Comparison of ENCODE assay signal across 8 mouse cellular contexts in the genomic region with DNA sequence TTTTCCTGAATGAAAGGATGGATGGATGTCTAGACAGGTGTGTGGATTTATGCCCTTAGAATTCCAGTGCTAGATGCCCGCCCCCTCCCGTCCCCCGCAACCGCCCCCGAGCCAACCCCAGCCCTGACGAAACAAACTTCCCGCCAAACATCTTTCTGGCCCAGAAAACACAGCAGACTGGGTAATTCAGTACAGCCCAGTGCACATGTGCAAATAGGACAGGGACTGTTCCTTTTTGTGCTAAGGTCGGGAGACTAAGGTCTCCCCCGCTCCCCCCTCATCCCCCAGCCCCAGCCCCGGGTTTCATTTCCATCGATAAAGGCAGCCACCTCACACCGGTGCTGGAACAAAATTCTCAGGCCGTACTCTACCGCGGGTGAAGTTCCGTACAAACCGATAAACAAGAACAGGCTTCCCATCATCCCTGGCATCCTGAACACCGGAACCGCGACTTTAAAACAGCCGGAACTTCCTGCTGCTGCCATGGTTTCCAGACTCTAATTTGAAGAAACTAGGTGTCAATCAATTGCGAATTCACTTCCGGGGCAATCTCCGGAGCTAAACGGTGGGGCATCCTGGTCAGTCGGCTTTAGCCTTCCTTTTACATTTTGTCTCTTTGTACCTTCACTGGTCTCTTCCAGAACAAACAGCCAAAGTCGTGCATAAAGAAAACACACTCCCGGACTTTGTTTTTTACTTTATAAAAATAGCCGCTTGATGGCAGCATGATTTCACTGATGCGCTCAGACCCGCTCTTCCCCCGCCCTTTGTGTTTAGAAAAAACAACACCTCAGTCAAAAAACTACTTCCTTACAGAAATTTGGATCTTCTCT. TPM values are rescaled to one million over a fixed set of nuclear protein-coding genes. Genes with fewer than 3 reads are reported as not detected.
DNase-seq lines count a peak whose midpoint lies in the region; ATAC-seq and TF ChIP-seq lines count a peak whose summit lies in the region.

No protein-coding gene starts in this region.

- H3K4me3 ChIP-seq in hindbrain, embryonic 10.5 days: peak overlapping the region; percentile 67
- H3K4me3 ChIP-seq in lung, postnatal 0 days (ENCODE audit: low read depth, low read length): peak overlapping the region; percentile 57

- DNase-seq in Muller cell, postnatal 12 days (ENCODE audit: inconsistent ontology term): peak; percentile 73
- DNase-seq in cerebellum, adult 9-10 months: peak; percentile 93
- peak; percentile 82 for DNase-seq in hindbrain, embryonic 10.5 days (ENCODE audit: low spot score)
- peak; percentile 85 for DNase-seq in layer of hippocampus, adult 9-11 months
- DNase-seq in lung, postnatal 0 days (ENCODE audit: low spot score): peak; percentile 95
- peak; percentile 73 for DNase-seq in ovary, postnatal 36 days (ENCODE audit: low spot score)
- DNase-seq in thymus, postnatal 25 days: peak; percentile 63

- H3K4me1 ChIP-seq in hindbrain, embryonic 10.5 days (replicated peaks): peaks cover 6% of the 10 kb centered on the region
- no peaks in the 10 kb centered on the region; the same call in 1 of the 2 replicates for H3K4me1 ChIP-seq in lung, postnatal 0 days (ENCODE audit: insufficient read depth, low read depth, low read length)

- TF ChIP-seq CTCF in lung, postnatal 0 days (IDR thresholded peaks at IDR 0.05): peak; percentile 63

- peaks cover 35% of the 10 kb centered on the region for H3K36me3 ChIP-seq in hindbrain, embryonic 10.5 days
- peaks cover 14% of the 10 kb centered on the region; the same call in 1 of the 2 replicates for H3K36me3 ChIP-seq in lung, postnatal 0 days (ENCODE audit: insufficient read depth, low read length)

- H3K27ac ChIP-seq in hindbrain, embryonic 10.5 days: peak overlapping the region; percentile 83
- no peak overlapping the region; the same call in 1 of the 2 replicates for H3K27ac ChIP-seq in lung, postnatal 0 days (ENCODE audit: low read length)

- peak; percentile 75 for TF ChIP-seq EP300 in lung, postnatal 0 days (IDR thresholded peaks at IDR 0.05)

- ATAC-seq in frontal cortex, adult (ENCODE audit: low TSS enrichment): peak; percentile 100
- peak; percentile 96 for ATAC-seq in lung, postnatal 0 days

- 0 out of 2 replicates have a peak overlapping the region, but pooled peaks have one; percentile 19 for H3K9ac ChIP-seq in lung, postnatal 0 days (replicated peaks; ENCODE audit: low read depth)

- H3K4me2 ChIP-seq in lung, postnatal 0 days (replicated peaks; ENCODE audit: low read depth, low read length): peak overlapping the region; percentile 57

- WGBS in hindbrain, embryonic 10.5 days: under 1% methylated on average over 32 of the region's 32 CpGs
- WGBS in lung, postnatal 0 days: 2% methylated on average over 31 of the region's 32 CpGs

- no peaks in the 10 kb centered on the region for H3K9me3 ChIP-seq in hindbrain, embryonic 10.5 days
- no peaks in the 10 kb centered on the region for H3K9me3 ChIP-seq in lung, postnatal 0 days (ENCODE audit: low read length)

- no peaks in the 10 kb centered on the region for H3K27me3 ChIP-seq in hindbrain, embryonic 10.5 days (ENCODE audit: insufficient read depth, poor library complexity, severe bottlenecking)
- H3K27me3 ChIP-seq in lung, postnatal 0 days (replicated peaks; ENCODE audit: insufficient read depth, low read length): no peaks in the 10 kb centered on the region

RNA-seq across cellular contexts. Expression of gene Pbdc1, which starts 9.7 kb away (rescaled TPM):
- 63.6 and 76.6 TPM in 2 replicates for polyA plus RNA-seq in hindbrain, embryonic 10.5 days (2016; fragmentation: Nextera tagmentation; extraction: Ambion mirVana)
- 27.5 and 32.1 TPM in 2 replicates for polyA plus RNA-seq in lung, postnatal 0 days (2015; fragmentation: Nextera tagmentation; extraction: Ambion mirVana)

RNA-seq across cellular contexts. Expression of gene Magee1, which starts 50.3 kb away (rescaled TPM):
- polyA plus RNA-seq in hindbrain, embryonic 10.5 days (2016; fragmentation: Nextera tagmentation; extraction: Ambion mirVana): 28.3 and 47.5 TPM in 2 replicates
- polyA plus RNA-seq in lung, postnatal 0 days (2015; fragmentation: Nextera tagmentation; extraction: Ambion mirVana): 5.8 and 7.1 TPM in 2 replicates
